Mouse (Mus musculus): ENCODE data around the gene Nhsl2. TPM values are rescaled to one million over a fixed set of nuclear protein-coding genes. Genes with fewer than 3 reads are reported as not detected.

The Nhsl2 gene
- polyA plus RNA-seq, 1 experiment = not detected

- Histone ChIP-seq H3K4me3 (ENCODE audit: insufficient read depth, low read depth, low read length) (no peak overlapping the region), H3K27ac (ENCODE audit: insufficient read depth, low read depth, low read length) (no peak overlapping the region), H3K4me1 (ENCODE audit: control insufficient read depth, insufficient read depth, low read length) (peaks cover 2% of the 10 kb centered on the region; the same call in 1 of the 2 replicates)
- TF ChIP-seq POLR2A (IDR thresholded peaks at IDR 0.05; ENCODE audit: insufficient read depth, low read depth, low read length) (no peak), CTCF (IDR thresholded peaks at IDR 0.05; ENCODE audit: insufficient read depth, low read depth, low read length) (no peak)
- 41% methylated on average over 2 of the region's 2 CpGs for WGBS
These were observed 132.3 kb downstream of the Nhsl2 start for GRCm38 (mm10) chrX:101981450-101981849.

GRCm38 (mm10) chrX:101983638-101984037 lies 134.5 kb downstream of the Nhsl2 start:
- Histone ChIP-seq H3K27ac (ENCODE audit: insufficient read depth, low read depth, low read length) (no peak overlapping the region), H3K4me3 (ENCODE audit: insufficient read depth, low read depth, low read length) (no peak overlapping the region), H3K4me1 (ENCODE audit: control insufficient read depth, insufficient read depth, low read length) (peaks cover 1% of the 10 kb centered on the region; the same call in 1 of the 2 replicates)
- 66% methylated on average over 6 of the region's 6 CpGs for WGBS
- no peak for TF ChIP-seq POLR2A (IDR thresholded peaks at IDR 0.05; ENCODE audit: insufficient read depth, low read depth, low read length)
- TF ChIP-seq CTCF (IDR thresholded peaks at IDR 0.05; ENCODE audit: insufficient read depth, low read depth, low read length) = no peak

- Histone ChIP-seq H3K27ac (ENCODE audit: insufficient read depth, low read depth, low read length) (no peak overlapping the region), H3K4me1 (ENCODE audit: control insufficient read depth, insufficient read depth, low read length) (no peaks in the 10 kb centered on the region), H3K4me3 (ENCODE audit: insufficient read depth, low read depth, low read length) (no peak overlapping the region)
- no peak for TF ChIP-seq POLR2A (IDR thresholded peaks at IDR 0.05; ENCODE audit: insufficient read depth, low read depth, low read length)
- no peak for TF ChIP-seq CTCF (IDR thresholded peaks at IDR 0.05; ENCODE audit: insufficient read depth, low read depth, low read length)
- WGBS = 43% methylated on average over 9 of the region's 9 CpGs
These were observed 137.6 kb downstream of the Nhsl2 start for GRCm38 (mm10) chrX:101986657-101987367.

DNA sequence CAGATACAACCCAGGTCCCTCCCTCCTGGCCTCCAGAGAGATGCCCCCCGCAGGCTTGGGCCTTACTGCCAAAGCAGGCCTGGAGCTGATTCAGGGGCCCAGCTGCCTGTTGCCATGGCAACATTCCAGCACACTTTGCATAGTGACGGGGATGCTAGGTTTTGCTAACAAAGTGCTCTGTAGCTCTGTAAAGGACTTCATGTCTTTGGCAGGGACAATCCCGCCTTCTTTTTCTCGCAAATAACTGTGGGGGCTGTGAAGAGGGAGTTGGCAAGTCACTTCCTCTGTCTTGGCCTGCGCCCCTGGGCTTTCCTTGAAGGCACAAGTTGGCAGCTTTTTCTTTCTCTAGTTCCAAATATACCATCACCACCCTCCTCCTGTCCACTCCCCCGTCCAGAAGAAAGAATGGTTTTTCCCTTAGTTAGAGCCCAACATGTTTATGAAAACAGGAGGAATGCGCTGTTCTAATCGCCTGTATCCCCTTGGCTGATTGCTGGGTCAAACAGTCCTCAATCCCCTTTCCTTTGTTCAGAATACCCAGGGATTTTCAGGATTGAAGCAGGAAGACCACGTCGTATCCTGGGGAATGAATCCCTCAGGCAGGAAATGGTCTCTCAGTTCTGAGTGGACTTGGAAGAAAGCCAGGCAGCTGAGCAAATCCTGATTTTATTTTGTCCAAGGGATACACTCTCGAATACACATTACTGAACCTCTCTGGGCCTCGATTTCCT lies 144.8 kb downstream of the Nhsl2 start:
- no peak overlapping the region for H3K4me3 ChIP-seq (ENCODE audit: insufficient read depth, low read depth, low read length)
- H3K27ac ChIP-seq (ENCODE audit: insufficient read depth, low read depth, low read length) = peak overlapping the region; percentile 85
- no peak for TF ChIP-seq CTCF (IDR thresholded peaks at IDR 0.05; ENCODE audit: insufficient read depth, low read depth, low read length)
- TF ChIP-seq POLR2A (IDR thresholded peaks at IDR 0.05; ENCODE audit: insufficient read depth, low read depth, low read length) = no peak
- H3K4me1 ChIP-seq (ENCODE audit: control insufficient read depth, insufficient read depth, low read length) = peaks cover 9% of the 10 kb centered on the region; the same call in 1 of the 2 replicates
- 20% methylated on average over 12 of the region's 12 CpGs for WGBS

- no peak for TF ChIP-seq POLR2A (IDR thresholded peaks at IDR 0.05; ENCODE audit: insufficient read depth, low read depth, low read length)
- no peak for TF ChIP-seq CTCF (IDR thresholded peaks at IDR 0.05; ENCODE audit: insufficient read depth, low read depth, low read length)
- no peak overlapping the region for H3K4me3 ChIP-seq (ENCODE audit: insufficient read depth, low read depth, low read length)
- WGBS = 70% methylated on average over 2 of the region's 2 CpGs
- H3K4me1 ChIP-seq (ENCODE audit: control insufficient read depth, insufficient read depth, low read length) = peaks cover 9% of the 10 kb centered on the region; the same call in 1 of the 2 replicates
- no peak overlapping the region for H3K27ac ChIP-seq (ENCODE audit: insufficient read depth, low read depth, low read length)
These were observed 147.5 kb downstream of the Nhsl2 start for GRCm38 (mm10) chrX:101996726-101997125.

DNA sequence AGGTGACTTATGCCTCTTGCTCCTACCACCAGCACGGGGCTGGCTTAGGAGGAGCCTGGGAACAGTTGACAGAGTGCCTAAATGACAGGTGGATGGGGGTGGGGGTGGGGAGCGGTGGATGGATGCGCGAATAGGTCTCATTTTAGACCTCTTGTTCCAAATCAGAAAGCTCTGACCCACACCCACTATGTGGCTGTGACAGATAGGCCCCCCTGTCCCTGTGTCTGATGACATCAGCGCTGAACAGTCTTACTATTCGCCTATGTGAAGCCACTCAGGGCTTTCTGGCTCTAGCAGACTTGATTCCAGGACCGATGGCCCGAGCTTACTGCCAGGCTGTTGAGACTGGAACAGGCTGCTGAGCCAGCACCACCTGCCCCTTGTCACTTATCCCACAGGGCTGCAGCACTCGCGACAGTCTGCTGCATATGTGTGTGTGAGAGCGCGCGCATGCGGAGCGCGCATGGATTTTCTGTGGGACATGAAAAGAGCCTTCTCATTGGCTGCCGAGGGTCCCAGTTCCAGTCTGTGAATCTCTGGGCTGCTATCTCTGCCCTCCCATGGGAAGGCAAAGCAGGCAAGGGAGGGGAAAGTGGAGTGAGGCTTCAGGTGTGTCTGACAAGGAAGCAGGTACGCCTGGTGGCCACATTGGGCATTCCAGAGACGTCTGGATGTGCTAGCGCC lies 154.6 kb downstream of the Nhsl2 start:
- 20% methylated on average over 20 of the region's 20 CpGs for WGBS
- peak overlapping the region; percentile 90 for H3K27ac ChIP-seq (ENCODE audit: insufficient read depth, low read depth, low read length)

DNA sequence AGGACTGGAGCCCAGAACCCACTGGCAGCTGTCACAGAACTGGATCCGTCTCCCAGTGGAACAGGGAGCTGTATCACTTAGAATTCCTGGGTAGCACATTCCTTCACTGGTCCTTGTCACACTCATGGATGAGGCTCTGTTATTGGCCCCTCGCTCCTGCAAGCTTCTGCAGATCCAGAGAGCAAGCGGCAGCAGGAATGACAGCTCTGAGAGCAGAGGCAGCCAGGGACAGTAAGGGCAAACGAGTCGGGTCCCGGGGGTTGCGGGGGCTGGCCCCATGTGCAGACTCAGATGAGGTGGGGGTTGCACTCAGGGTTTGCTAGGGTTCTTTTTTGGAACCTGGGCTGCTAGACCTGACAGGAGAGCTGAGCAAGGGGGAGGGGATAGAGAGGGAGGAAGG lies 155.2 kb downstream of the Nhsl2 start:
- peak overlapping the region; percentile 90 for H3K27ac ChIP-seq (ENCODE audit: insufficient read depth, low read depth, low read length)
- TF ChIP-seq POLR2A (IDR thresholded peaks at IDR 0.05; ENCODE audit: insufficient read depth, low read depth, low read length) (no peak), CTCF (IDR thresholded peaks at IDR 0.05; ENCODE audit: insufficient read depth, low read depth, low read length) (no peak)
- peak overlapping the region; percentile 61 for H3K4me3 ChIP-seq (ENCODE audit: insufficient read depth, low read depth, low read length)
- 15% methylated on average over 7 of the region's 7 CpGs for WGBS
- H3K4me1 ChIP-seq (ENCODE audit: control insufficient read depth, insufficient read depth, low read length) = peaks cover 13% of the 10 kb centered on the region; the same call in 1 of the 2 replicates

More for the DNA sequence above, 154.6 kb downstream of the Nhsl2 start:
- Histone ChIP-seq H3K4me3 (ENCODE audit: insufficient read depth, low read depth, low read length) (peak overlapping the region; percentile 61), H3K4me1 (ENCODE audit: control insufficient read depth, insufficient read depth, low read length) (peaks cover 13% of the 10 kb centered on the region; the same call in 1 of the 2 replicates)
- TF ChIP-seq POLR2A (IDR thresholded peaks at IDR 0.05; ENCODE audit: insufficient read depth, low read depth, low read length) = 0 out of 2 replicates have a peak, but pooled peaks have one; percentile 40
- no peak for TF ChIP-seq CTCF (IDR thresholded peaks at IDR 0.05; ENCODE audit: insufficient read depth, low read depth, low read length)

GRCm38 (mm10) chrX:102005141-102005641 lies 156.0 kb downstream of the Nhsl2 start:
- Histone ChIP-seq H3K4me1 (ENCODE audit: control insufficient read depth, insufficient read depth, low read length) (peaks cover 13% of the 10 kb centered on the region; the same call in 1 of the 2 replicates), H3K27ac (ENCODE audit: insufficient read depth, low read depth, low read length) (peak overlapping the region; percentile 90), H3K4me3 (ENCODE audit: insufficient read depth, low read depth, low read length) (peak overlapping the region; percentile 61)
- TF ChIP-seq CTCF (IDR thresholded peaks at IDR 0.05; ENCODE audit: insufficient read depth, low read depth, low read length) = no peak
- no peak for TF ChIP-seq POLR2A (IDR thresholded peaks at IDR 0.05; ENCODE audit: insufficient read depth, low read depth, low read length)
- WGBS = 16% methylated on average over 10 of the region's 10 CpGs
